Mouse (Mus musculus) left cerebral cortex, postnatal 36 days (tissue): ENCODE data around the gene Kank4. TPM values are rescaled to one million over a fixed set of nuclear protein-coding genes. Genes with fewer than 3 reads are reported as not detected.

ENCODE experiments used
- DNase-seq, 2 experiments: peaks; one replicate each; pipeline ENCODE4 v3.0.0; 2021 to 2022; ENCODE audit warnings: low spot score in 2 of 2, mixed read lengths in 1 of 2
- intact Hi-C: fragments of 180-260 bp; cut with DNase I; formaldehyde crosslinking; loops from one replicate; pipeline ENCODE4 v1.15.1; 2025
- total RNA-seq, 2 experiments: library from RNA; stranded (reverse); gene quantifications; 2 replicates each; pipeline ENCODE4 v1.2.3; 2021

The Kank4 gene
- total RNA-seq, 2 experiments from 2014 or later = 2.3 to 2.8 TPM

- DNase-seq = no peak
These were observed 31.1 kb downstream of the Kank4 start for GRCm38 (mm10) chr4:98786281-98786680.

GRCm38 (mm10) chr4:98785851-98786250 lies 31.5 kb downstream of the Kank4 start:
- no peak for DNase-seq
- intact Hi-C loops = no loop called here

More at GRCm38 (mm10) chr4:98786281-98786680, 31.1 kb downstream of the Kank4 start:
- intact Hi-C loops = no loop called here

- intact Hi-C loops = no loop called here
- DNase-seq = no peak
These were observed 39.1 kb downstream of the Kank4 start for GRCm38 (mm10) chr4:98778219-98778618.

- no peak for DNase-seq
- intact Hi-C loops = no loop called here
These were observed 39.9 kb downstream of the Kank4 start for GRCm38 (mm10) chr4:98777464-98777863.

GRCm38 (mm10) chr4:98776721-98777427 lies 40.5 kb downstream of the Kank4 start:
- no peak for DNase-seq
- intact Hi-C loops = no loop called here

GRCm38 (mm10) chr4:98773785-98774184 lies 43.6 kb downstream of the Kank4 start:
- intact Hi-C loops = no loop called here
- no peak for DNase-seq

- DNase-seq = no peak
- intact Hi-C loops = no loop called here
These were observed 49.9 kb downstream of the Kank4 start for GRCm38 (mm10) chr4:98767134-98768133.

GRCm38 (mm10) chr4:98758872-98759518 lies 58.3 kb downstream of the Kank4 start:
- intact Hi-C loops = no loop called here
- DNase-seq = no peak

GRCm38 (mm10) chr4:98758012-98758821 lies 59.1 kb downstream of the Kank4 start:
- DNase-seq = no peak

GRCm38 (mm10) chr4:98756141-98756540 lies 61.2 kb downstream of the Kank4 start:
- DNase-seq = no peak
- intact Hi-C loops = no loop called here

More at GRCm38 (mm10) chr4:98758012-98758821, 59.1 kb downstream of the Kank4 start:
- intact Hi-C loops = no loop called here

GRCm38 (mm10) chr4:98754456-98754855 lies 62.9 kb downstream of the Kank4 start:
- no peak for DNase-seq
- intact Hi-C loops = no loop called here

GRCm38 (mm10) chr4:98743906-98744210 lies 73.5 kb downstream of the Kank4 start:
- DNase-seq = no peak
- intact Hi-C loops = loop anchor here (5.0 kb wide), 1 partner anchor 448 kb away; the partner anchor contains the start of gene Atg4c

GRCm38 (mm10) chr4:98743209-98743905 lies 74.0 kb downstream of the Kank4 start:
- intact Hi-C loops = loop anchor here (5.0 kb wide), 1 partner anchor 449 kb away; the partner anchor contains the start of gene Atg4c
- no peak for DNase-seq

GRCm38 (mm10) chr4:98739753-98740152 lies 77.6 kb downstream of the Kank4 start:
- intact Hi-C loops = loop anchor here (5.0 kb wide), 2 partner anchors 148 to 453 kb away; partner anchors contain the start of gene Atg4c
- no peak for DNase-seq

- intact Hi-C loops = no loop called here
These were observed 83.7 kb downstream of the Kank4 start for GRCm38 (mm10) chr4:98733660-98734059.

GRCm38 (mm10) chr4:98728716-98729115 lies 88.6 kb downstream of the Kank4 start:
- intact Hi-C loops = no loop called here
- DNase-seq = no peak

More at GRCm38 (mm10) chr4:98733660-98734059, 83.7 kb downstream of the Kank4 start:
- no peak for DNase-seq

- no peak for DNase-seq
- intact Hi-C loops = no loop called here
These were observed 89.4 kb downstream of the Kank4 start for GRCm38 (mm10) chr4:98727959-98728347.

- DNase-seq = no peak
- intact Hi-C loops = no loop called here
These were observed 89.9 kb downstream of the Kank4 start for GRCm38 (mm10) chr4:98727295-98727958.
